Mouse (Mus musculus): ENCODE results near the gene Dynlt1c.
"Not testable (repeated sequence)": the region's sequence is repeated elsewhere in the genome, so short reads cannot be mapped to it uniquely, and the experiment has no call there.

DNA sequence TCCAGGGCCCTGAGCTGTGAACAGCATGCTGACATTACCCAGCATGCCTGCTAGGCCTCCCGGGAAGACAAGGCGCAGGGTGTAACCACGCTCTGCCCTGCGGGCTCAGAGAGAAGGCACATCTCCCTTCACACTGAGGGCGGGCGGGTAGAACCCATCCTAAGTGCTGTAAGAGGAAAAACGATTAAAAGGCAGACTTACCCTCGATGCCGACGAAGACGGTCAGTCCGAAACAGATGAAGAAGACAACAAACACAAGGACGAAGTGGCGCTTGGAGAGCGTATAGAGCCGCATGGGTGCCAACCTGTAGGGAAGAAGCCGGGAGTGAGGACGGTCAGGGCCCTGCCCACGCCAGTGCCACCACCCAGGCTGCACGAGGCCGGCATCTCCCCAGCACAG is 38.0 kb downstream of the Dynlt1c start:
- TF ChIP-seq CTCF, EP300 (IDR thresholded peaks at IDR 0.05; ENCODE audit: low read depth): not testable (repeated sequence)
